Mouse (Mus musculus): ENCODE results near the gene Igf1r.

Gene Igf1r

GRCm38 (mm10) chr7:67952777-67953700 lies at the start of gene Igf1r:
TSS of gene Igf1r (plus strand) at chr7:67952827.
- DNase-seq (ENCODE audit: low spot score), result peak; percentile 37

GRCm38 (mm10) chr7:67906358-67906757 lies 46.3 kb upstream of the Igf1r start:
- no peak for DNase-seq (ENCODE audit: low spot score)

- no peak for DNase-seq (ENCODE audit: low spot score)
Measured at GRCm38 (mm10) chr7:67907786-67908400, 44.7 kb upstream of the Igf1r start.

GRCm38 (mm10) chr7:67910528-67910927 lies 42.1 kb upstream of the Igf1r start:
- peak; percentile 9 for DNase-seq (ENCODE audit: low spot score)

GRCm38 (mm10) chr7:67910947-67911346 lies 41.7 kb upstream of the Igf1r start:
- DNase-seq (ENCODE audit: low spot score), result peak; percentile 61

- no peak for DNase-seq (ENCODE audit: low spot score)
Measured at GRCm38 (mm10) chr7:67911841-67912240, 40.8 kb upstream of the Igf1r start.

GRCm38 (mm10) chr7:67916960-67917359 lies 35.7 kb upstream of the Igf1r start:
- DNase-seq (ENCODE audit: low spot score), result peak; percentile 15

GRCm38 (mm10) chr7:67917753-67918152 lies 34.9 kb upstream of the Igf1r start:
- DNase-seq (ENCODE audit: low spot score), result no peak

- DNase-seq (ENCODE audit: low spot score), result no peak
Measured at GRCm38 (mm10) chr7:67919467-67919866, 33.2 kb upstream of the Igf1r start.

GRCm38 (mm10) chr7:67924215-67924614 lies 28.4 kb upstream of the Igf1r start:
- DNase-seq (ENCODE audit: low spot score), result no peak

- DNase-seq (ENCODE audit: low spot score), result no peak
Measured at GRCm38 (mm10) chr7:67930132-67930531, 22.5 kb upstream of the Igf1r start.

- no peak for DNase-seq (ENCODE audit: low spot score)
Measured at GRCm38 (mm10) chr7:67936801-67937200, 15.8 kb upstream of the Igf1r start.

- no peak for DNase-seq (ENCODE audit: low spot score)
Measured at GRCm38 (mm10) chr7:67943805-67944204, 8.8 kb upstream of the Igf1r start.

- no peak for DNase-seq (ENCODE audit: low spot score)
Measured at GRCm38 (mm10) chr7:67946901-67947300, 5.7 kb upstream of the Igf1r start.

- DNase-seq (ENCODE audit: low spot score), result no peak
Measured at GRCm38 (mm10) chr7:67950346-67950814, 2.2 kb upstream of the Igf1r start.

GRCm38 (mm10) chr7:67950815-67951531 lies 1.7 kb upstream of the Igf1r start:
- DNase-seq (ENCODE audit: low spot score), result peak; percentile 82

- DNase-seq (ENCODE audit: low spot score), result peak; percentile 91
Measured at GRCm38 (mm10) chr7:67951532-67952035, 1.0 kb upstream of the Igf1r start.

- DNase-seq (ENCODE audit: low spot score), result peak; percentile 86
Measured at GRCm38 (mm10) chr7:67952036-67952681, 468 bp upstream of the Igf1r start.

GRCm38 (mm10) chr7:67953764-67954242 lies 1.2 kb downstream of the Igf1r start:
- no peak for DNase-seq (ENCODE audit: low spot score)

- DNase-seq (ENCODE audit: low spot score), result no peak
Measured at GRCm38 (mm10) chr7:67954591-67955185, 2.1 kb downstream of the Igf1r start.

- DNase-seq (ENCODE audit: low spot score), result no peak
Measured at GRCm38 (mm10) chr7:67955276-67955675, 2.6 kb downstream of the Igf1r start.
